Mouse (Mus musculus) Muller cell, postnatal 12 days (primary cell): ENCODE results near the gene Ppt2.
A peak's percentile ranks its signal among the peaks of the same experiment; 100 is the strongest.

Source experiments
- DNase-seq: peaks from one replicate; pipeline ENCODE4 v3.0.0-alpha.2; 2015; ENCODE audit errors: inconsistent ontology term

Gene Ppt2

GRCm38 (mm10) chr17:34656666-34657065 lies 28.4 kb upstream of the Ppt2 start:
- DNase-seq, result no peak

- DNase-seq, result peak; percentile 97
Measured at GRCm38 (mm10) chr17:34655581-34655991, 27.3 kb upstream of the Ppt2 start.

- no peak for DNase-seq
Measured at GRCm38 (mm10) chr17:34655160-34655559, 26.9 kb upstream of the Ppt2 start.

GRCm38 (mm10) chr17:34654392-34654791 lies 26.1 kb upstream of the Ppt2 start:
- no peak for DNase-seq

GRCm38 (mm10) chr17:34653746-34654285 lies 25.5 kb upstream of the Ppt2 start:
- peak; percentile 33 for DNase-seq

- DNase-seq, result no peak
Measured at GRCm38 (mm10) chr17:34652985-34653384, 24.7 kb upstream of the Ppt2 start.

- DNase-seq, result no peak
Measured at GRCm38 (mm10) chr17:34652546-34652945, 24.2 kb upstream of the Ppt2 start.

- peak; percentile 54 for DNase-seq
Measured at GRCm38 (mm10) chr17:34651507-34652221, 23.4 kb upstream of the Ppt2 start.

- DNase-seq, result no peak
Measured at GRCm38 (mm10) chr17:34650781-34651180, 22.5 kb upstream of the Ppt2 start.

GRCm38 (mm10) chr17:34649106-34649864 lies 21.0 kb upstream of the Ppt2 start:
- no peak for DNase-seq

GRCm38 (mm10) chr17:34648141-34648890 lies 20.0 kb upstream of the Ppt2 start:
- no peak for DNase-seq

- peak; percentile 96 for DNase-seq
Measured at GRCm38 (mm10) chr17:34646906-34647787, 18.8 kb upstream of the Ppt2 start, which contains the start of gene Atf6b. Gene Atf6b (plus strand): TSS chr17:34647146.

- DNase-seq, result no peak
Measured at GRCm38 (mm10) chr17:34645831-34646511, 17.7 kb upstream of the Ppt2 start.

GRCm38 (mm10) chr17:34645256-34645829 lies 17.0 kb upstream of the Ppt2 start:
- DNase-seq, result no peak

GRCm38 (mm10) chr17:34644608-34645007 lies 16.3 kb upstream of the Ppt2 start, which contains the start of gene Fkbpl:
Gene Fkbpl (plus strand): TSS chr17:34644764.
- DNase-seq, result peak; percentile 92

GRCm38 (mm10) chr17:34643944-34644343 lies 15.6 kb upstream of the Ppt2 start:
- DNase-seq, result no peak

- no peak for DNase-seq
Measured at GRCm38 (mm10) chr17:34643379-34643778, 15.1 kb upstream of the Ppt2 start.

GRCm38 (mm10) chr17:34641945-34642344 lies 13.6 kb upstream of the Ppt2 start:
- DNase-seq, result no peak

- peak; percentile 93 for DNase-seq
Measured at GRCm38 (mm10) chr17:34640778-34641601, 12.7 kb upstream of the Ppt2 start.
